Mouse (Mus musculus): ENCODE data around the gene Kif6. TPM values are rescaled to one million over a fixed set of nuclear protein-coding genes. Genes with fewer than 3 reads are reported as not detected.
A peak's percentile ranks its signal among the peaks of the same experiment; 100 is the strongest.

The Kif6 gene
- total RNA-seq, 2 experiments from 2014 or later = 4.0 to 5.2 TPM

DNA sequence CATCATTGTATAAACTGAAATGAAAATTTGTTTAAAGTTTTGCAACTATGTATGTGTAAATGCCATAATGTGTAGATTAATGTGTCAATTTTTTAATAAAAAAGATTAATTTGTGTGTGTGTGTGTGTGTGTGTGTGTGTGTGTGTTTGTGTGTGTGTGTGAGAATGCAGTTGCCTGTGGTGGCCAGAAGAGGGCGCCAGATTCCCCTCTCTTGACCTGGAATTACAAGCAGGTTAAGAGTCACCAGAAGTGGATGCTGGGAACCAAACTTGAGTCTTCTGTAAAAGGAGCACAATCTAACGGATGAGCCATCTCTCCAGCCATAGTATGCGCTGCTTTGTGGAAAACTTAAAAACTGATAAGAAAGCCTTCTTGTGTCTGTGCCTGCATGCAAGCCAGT is 121.4 kb downstream of the Kif6 start:
- DNase-seq (ENCODE audit: low spot score in 2 of 2) = no peak

DNA sequence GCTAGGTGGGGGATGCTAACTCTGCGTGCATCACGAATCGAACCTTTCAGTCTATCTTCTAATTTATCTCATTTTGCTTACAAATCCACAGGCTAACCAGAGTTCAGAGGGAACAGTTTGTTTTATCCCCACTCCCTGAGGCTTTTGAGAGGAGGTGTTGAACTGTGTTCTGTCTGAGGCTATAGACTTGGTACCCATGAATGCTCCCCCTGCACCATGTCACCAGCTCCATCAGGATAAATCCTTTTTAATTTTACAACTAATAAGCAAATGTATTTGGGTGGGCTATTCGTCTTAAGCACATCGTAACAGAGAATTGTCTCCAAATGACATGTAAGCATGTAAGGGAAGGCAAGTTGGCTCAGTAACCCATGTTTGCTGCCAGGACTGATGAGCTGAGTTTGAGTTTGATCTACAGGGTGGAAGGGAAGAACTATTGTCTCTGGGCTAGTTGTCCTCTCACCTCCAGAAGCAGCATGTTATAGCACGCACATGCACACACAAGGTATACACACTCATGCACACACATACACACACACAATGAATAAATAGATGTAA is 122.4 kb downstream of the Kif6 start:
- DNase-seq (ENCODE audit: low spot score in 2 of 2) = no peak

DNA sequence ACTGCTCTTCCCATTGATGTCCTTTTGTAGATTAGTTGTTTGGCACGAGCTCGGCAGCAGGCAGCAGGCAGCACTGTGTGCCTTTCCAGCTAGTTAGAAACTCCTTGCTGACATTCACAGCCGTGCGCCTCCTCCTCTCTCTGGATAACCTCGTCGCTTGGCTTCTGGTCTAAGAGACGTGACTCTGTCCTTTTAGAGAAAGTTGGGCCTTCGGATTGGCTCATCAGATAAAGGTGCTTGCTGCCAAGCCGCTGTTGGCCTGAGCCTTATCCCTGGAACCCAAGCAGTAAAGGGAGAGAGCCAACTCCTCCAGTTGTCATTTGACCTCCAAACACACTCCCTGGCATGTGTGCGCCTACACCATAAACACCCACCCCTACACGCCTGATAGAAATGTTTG is 123.4 kb downstream of the Kif6 start:
- DNase-seq (ENCODE audit: low spot score in 2 of 2) = peak in 1 of 2 experiments; percentile 24

DNA sequence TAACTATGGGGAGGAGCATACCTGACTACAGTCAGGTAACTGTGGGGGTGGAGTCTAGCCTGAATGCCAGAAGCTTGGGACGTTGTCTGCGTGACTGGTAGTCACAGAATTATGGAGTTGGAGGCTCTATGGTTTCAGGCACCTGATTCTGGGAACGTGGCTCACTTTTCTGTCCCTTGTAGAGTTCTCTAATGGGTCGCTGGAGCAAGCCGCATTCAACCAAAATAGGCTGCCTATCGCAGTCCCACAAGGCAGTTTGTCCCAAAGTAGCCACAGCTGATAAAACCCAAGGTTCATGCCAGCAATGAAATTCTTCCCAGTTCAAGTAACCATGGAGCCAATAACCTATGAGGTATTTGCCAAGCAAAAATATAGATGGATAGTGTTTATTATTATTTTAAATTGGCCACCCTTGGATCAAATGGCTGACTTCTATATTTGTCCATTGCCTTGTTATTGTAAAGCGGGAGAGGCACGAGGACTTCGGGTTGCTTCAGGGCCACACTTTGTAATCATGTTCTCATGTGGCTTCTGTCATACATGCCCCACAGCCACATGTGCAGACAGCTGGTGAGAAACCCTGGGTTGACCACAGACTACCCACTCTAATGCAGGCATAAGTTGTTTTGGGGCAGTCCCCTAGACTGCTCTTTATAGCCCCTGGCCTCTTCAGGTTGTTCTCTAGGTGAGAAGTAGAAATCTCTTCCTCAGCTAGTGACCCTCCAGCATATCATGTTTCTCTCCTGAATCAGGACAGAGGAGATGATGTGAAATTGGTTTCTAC is 125.2 kb downstream of the Kif6 start:
- DNase-seq (ENCODE audit: low spot score in 2 of 2) = no peak

DNA sequence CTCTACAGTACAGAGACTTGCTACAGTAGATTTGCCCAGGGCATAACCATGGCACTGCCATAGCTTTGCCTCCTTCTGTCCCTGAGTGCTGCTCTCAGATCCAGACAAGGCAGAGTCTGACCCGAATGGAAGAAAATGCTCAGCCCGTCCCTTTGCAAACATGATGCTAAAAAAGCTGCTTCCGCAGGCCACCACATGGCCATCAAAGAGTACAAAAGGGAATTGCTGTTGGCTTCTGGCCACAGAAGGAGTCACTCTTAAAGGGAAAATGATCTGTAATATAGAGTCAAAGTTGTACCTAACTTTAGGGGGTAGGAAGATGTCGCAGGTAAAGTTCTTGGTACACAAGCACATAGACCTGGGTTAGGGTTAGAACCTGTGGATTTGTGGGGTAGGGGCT is 126.2 kb downstream of the Kif6 start:
- no peak for DNase-seq (ENCODE audit: low spot score in 2 of 2)

DNA sequence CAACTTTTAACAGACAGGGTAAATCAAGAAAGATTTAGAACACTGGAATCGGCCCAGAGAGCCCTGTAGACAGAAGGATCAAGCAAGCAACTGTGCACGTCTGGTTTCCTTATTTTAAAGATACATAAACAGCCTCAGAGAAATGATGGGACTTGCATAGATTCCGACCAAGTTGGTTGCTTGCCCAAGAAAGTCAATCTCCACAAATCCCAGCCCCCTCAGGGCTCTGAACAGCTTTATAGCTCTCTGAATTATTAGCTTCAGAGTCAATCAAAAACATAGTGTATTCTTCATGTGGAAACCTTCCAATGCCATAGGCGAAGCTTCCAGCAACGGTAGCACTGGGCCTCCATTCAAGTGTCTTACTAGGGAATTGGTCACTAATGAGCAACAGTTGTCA is 127.0 kb downstream of the Kif6 start:
- DNase-seq (ENCODE audit: low spot score in 2 of 2) = no peak

DNA sequence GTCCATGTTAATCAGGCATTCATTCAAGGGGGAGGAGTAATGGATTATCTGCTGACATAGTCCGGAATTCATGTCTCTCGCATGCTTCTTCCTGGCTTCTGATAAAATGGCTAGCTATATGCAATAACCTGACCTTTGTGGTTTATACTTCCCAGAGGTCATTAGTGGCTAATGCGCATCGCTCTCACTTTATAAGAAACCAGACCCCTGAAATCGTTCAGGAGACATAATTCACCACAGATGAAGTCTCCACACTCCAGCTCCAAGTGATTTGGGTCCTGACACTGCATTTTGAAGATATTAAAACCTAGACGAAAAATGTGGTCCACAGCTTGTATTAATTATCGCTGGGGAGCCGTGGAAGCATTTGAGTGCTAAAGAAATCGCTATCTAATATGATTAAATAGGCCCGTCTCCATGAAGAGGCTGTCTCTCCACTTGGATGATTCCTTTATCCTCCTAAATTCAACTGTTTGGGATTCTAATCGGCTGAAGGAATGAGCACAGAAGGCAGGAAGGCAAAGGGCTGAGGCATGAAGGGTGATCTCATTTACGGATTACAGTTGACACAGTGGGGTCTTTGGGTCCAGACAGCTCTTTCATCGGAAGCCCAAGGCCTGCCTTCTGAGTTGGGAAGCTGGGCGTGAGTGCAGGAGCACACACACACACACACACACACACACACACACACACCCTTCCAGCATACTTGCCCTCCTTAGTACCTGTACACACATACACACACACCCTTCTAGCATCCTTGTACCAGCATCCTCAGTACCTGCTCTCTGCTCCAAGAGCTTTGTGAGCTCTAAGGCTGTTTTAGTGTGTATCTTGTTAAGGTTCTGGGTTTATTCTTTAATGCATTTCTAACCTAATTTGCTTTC is 128.9 kb downstream of the Kif6 start:
- DNase-seq (ENCODE audit: low spot score in 2 of 2) = no peak

DNA sequence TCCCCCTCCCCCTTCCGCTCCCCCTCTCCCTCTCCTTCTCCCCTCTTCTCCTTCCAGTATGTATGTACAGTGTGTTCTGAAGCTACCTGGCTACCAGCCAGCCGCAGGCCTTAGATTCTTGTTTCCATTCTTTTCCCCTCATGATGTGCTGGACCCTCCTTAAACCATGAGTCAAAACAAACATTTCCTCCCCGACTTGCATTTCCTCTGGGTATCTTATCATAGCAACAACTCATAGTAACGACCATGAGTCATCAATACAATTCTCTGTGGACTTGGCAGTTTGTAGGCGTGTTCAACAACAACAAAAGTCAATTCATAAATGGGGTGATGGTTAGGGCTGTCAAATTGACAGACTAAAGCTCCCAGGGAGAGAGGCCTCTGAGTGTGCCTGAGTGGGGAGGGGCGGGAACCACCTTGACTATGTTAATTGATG is 136.0 kb downstream of the Kif6 start:
- no peak for DNase-seq (ENCODE audit: low spot score in 2 of 2)

DNA sequence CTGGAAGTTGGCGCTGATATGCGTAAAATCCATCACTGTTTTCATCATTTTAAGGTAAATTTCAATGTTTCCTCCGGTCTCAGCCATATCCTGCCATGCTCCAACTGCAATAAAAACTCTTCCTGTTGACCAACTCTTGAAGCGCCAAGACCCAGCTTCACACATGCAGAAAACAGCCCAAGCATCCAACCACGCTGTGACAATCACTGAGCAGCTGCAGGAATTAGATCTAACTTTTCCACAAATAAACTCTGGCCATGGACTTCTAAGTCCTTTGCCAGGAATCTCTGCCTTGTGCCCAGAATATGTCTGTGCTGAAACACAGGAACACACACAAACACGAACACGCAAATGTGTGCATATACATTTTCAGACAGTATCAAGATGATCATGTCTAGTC is 138.9 kb downstream of the Kif6 start:
- DNase-seq (ENCODE audit: low spot score in 2 of 2) = no peak

DNA sequence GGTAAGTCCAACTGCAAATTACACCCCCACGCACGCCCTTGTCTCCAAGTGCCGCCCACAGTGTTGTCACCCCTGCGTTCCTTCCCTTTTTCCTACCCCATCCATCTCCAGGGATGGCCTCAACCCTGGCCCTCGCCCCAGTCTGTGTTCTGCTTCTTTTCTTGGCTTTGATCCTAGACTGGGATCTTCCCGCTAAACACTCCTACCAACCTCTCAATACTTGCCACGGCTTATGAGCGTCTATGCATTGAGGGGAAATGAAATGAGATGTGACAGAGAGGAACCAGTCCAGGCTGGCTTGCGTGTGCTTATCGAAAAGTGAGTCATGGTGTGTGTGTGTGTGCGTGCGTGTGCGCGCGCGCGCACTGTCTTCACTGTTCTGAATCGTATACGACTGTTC is 141.9 kb downstream of the Kif6 start:
- DNase-seq (ENCODE audit: low spot score in 2 of 2) = no peak

DNA sequence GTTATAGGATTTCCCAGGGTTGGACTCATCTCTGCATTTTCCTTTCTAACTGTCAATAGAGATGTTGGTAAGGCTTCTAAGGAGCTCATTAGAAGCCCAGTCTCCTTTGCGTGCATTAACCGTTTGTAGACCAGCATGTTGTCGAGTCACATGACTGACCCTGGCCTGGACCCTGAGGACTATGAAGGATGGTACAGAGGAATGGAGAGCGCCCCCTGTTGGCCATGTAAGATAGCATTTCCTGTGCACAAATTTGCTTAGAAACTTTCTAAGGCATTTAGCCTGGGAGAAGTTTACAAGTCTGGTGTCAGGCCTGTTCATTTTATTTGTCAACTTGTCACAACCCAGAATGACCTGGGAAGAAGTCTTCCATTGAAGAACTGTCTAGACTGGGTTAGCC is 144.1 kb downstream of the Kif6 start:
- no peak for DNase-seq (ENCODE audit: low spot score in 2 of 2)

DNA sequence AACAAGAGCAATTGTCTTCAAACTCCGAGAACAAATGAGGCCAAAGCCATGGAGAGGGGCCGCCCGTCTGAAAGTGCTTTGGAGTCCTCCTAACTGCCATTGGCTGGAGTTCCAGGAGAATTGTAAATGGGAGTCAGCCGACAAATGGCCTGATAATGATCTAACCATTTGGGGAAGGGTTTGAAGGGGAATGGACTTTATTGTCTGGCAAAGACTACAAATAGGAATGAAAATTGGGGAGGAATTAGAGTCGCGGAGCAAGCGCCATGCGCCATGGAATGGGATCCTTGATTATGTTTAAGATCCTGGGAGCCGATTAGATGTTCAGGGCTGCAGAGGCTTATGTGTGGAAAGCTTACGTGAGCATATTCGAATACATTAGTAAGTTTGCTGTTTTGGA is 146.3 kb downstream of the Kif6 start:
- DNase-seq (ENCODE audit: low spot score in 2 of 2) = no peak

DNA sequence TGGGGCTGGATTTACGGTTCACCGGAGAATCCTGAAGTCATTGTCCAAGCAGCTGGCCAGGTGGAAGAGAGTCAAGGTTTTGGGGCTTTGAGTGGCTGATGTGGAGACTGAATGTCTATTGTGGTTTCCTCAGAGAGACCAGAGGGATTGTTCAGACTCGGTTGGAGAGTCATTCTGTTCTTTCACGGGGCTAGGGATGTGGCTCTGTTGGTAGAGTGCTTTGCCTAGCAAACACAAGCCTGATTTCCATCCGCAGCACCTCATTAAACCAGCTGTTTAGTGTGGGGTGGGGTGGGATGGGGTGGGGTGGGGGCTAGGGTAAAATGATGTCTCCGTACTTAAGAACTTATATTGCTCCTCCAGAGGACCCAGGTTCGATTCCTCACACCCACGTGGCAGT is 146.9 kb downstream of the Kif6 start:
- DNase-seq (ENCODE audit: low spot score in 2 of 2) = no peak

DNA sequence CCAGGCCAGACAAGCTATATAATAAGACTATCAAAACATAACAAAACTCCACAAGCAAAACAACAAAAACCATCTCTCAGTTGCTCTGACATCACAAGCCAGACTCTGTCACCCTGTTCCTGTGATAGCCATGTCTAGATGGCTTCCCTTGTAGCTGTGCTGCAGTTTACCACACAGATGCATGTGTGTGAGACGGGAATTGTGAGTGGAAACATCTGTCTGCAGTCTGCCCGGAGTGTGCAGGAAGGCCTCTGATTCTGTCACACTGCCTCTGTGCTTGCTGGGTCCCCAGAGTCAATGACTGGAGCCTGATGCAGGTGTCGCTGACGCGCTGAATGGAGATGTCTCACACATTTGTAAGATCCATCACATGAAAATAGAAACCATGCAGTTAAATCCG is 150.0 kb downstream of the Kif6 start:
- no peak for DNase-seq (ENCODE audit: low spot score in 2 of 2)

DNA sequence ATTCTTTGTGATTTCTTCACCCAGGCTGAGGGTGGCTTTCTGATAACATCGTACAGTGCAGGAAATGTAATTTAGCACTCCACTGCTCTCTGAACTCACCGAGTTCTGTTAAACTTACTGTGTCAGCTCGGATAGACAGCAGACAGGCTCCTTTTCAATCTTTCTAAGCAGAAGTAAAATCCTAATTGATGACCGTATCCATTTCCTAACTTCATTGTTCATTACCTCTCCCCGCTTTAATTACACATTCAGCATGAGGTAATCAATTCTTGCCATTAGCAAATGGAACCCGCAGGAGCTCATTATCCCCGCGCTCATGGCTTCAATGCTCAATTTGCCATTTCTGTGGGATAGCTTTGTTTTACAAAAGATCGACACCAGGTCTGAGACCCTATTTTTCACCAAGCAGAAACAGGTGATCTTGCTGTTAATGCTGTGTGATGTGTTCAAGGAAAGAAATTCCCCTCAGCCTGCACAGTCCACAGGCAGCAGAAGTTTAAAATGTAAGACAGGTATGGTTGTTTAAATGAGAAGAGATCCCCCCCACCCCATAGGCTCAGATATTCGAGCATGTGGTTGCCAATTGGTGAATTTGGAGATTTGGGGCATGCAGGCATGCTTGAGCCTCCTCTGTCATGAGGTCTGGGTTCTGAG is 152.9 kb downstream of the Kif6 start:
- DNase-seq (ENCODE audit: low spot score in 2 of 2) = no peak

DNA sequence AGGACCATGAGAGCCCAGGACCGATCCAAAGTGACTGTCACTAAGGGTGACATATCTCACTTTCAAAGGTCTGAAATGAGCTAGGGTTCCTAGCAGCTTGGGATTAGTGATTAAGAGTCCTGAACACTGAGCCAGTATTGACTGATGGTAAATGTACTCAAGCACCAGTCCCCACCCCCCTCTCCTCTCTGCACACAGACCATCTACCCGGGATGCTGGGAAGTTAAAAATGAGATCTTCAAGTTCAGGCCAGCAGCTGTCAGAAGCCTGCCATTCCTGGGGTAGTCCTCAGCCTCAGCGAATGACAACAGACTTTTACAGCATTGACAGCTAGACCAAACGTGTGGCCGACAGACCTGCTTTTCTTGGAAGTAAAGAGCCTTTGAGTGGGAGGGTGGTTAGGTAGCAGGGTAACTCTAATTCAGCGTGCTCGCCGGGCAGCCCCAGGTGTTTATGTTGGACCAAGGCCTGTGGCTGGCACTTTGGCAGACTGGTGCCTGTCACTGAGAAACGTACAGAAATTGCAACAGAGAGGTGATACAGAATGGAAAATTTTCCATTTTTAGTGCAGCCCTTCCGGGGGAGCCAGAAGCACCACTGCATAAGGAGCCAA is 156.9 kb downstream of the Kif6 start:
- DNase-seq (ENCODE audit: low spot score in 2 of 2) = no peak

DNA sequence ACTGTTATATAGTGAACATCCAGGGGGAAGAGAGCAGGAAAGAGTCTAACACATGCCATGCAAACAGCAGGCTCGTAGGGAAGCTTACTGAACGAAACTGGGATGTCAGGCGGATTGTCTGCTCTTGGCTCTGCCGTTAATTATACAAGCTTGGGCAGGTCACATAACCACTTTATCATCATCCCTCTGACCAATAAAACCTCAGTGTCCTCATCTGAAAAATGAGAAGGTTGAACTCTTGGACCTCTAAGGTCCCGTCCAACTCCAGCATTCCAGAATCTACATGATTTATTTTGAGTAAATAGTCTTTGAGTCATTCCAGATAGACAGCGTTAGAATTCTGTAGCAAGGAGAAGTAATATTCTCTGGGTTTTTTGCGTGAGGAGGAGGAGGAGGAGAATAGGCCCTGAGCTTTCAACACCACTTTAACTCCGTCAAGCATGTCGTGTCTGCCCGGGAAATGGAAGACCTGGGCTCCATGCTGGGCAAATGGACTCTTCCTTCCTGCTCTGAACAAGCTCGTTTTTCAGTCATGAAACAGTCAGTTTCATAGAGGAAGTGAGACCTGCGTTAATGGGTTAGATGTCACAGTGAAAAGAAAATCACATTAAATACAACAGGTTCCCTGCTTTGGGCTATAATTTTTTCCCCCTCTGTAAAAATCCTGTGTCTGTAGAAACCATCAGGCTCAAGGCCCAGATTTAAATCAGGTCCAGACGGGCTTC is 162.3 kb downstream of the Kif6 start:
- no peak for DNase-seq (ENCODE audit: low spot score in 2 of 2)

DNA sequence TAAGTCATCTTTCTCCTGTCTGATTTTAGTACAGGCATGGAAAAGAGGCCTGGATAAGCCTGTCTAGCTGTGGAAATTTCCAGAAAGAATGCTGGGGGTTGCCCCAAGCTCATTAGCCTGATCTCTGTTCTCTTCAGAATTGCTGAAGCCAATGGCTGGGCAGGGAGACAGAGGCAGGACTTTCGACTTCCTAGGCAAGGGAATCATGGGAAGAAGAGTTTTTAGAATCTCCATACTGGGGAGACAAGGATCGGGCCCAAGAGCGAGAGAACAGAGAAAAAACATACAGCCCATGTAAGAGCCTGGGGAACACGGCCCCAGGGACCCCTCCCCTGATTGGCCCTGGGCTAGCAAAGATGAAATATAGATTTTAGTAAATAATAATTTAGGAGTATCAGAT is 164.1 kb downstream of the Kif6 start:
- DNase-seq (ENCODE audit: low spot score in 2 of 2) = no peak

DNA sequence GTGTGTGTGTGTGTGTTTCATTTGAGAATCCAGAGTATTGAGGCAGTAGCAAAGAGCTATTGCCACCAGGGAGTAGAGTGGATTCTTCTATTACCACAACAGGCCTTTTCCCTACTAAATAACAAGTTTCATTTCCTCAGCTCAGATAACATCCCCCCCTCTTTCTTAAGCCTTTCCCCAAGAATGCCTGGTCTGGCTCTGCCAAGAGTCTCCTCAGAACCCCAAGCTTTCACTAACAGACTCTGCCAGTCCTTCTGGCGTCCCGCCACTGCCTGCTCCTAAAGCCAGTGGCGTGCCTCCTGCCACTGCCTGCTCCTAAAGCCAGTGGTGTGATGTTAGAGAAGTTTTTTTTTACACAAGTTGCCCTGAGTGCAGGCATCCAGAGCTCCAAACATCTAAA is 164.6 kb downstream of the Kif6 start:
- peak in 1 of 2 experiments; percentile 21 for DNase-seq (ENCODE audit: low spot score in 2 of 2)

DNA sequence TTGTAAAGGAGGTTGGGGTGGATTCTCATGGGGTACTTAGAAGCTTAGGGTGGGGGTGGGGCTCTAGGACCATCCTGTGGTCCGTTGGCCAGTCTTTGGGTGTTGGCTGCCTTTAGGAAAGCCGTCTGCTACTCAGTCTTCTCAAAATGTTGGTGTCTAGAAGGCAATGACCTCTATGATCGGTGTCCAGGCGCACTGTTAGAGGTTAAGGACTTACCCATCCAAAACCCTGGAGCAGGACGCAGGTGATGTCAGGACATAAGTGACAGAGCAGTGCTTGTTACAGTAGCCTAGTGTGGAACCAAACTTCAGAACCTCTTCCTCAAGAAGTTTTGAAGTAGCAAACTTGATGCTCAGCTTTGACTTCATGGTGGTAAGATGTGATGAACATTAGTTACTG is 170.9 kb downstream of the Kif6 start:
- DNase-seq (ENCODE audit: low spot score in 2 of 2) = no peak

DNA sequence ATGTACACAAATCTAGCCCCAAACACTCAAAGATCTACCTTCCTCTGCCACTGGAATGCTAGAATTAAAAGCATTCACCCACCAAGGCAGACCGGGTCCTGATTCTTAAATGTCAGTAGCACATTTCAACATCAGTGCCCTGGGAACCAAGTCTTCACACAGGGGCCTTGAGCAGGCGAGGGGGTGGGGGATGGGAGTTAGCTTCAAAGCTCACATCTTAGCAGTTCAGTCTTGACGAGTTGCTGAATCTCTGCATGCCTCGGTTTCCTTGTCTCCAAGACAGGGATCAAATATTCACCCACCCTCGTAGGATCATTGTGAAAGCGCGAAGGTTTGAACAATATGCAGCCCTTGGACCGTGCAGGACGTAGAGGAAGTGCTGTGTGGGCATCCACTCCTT is 172.4 kb downstream of the Kif6 start:
- no peak for DNase-seq (ENCODE audit: low spot score in 2 of 2)

Measured in layer of hippocampus, adult 18-20 months (tissue).